Mouse (Mus musculus): ENCODE measurements around the gene Lrrc15. TPM values are rescaled to one million over a fixed set of nuclear protein-coding genes. Genes with fewer than 3 reads are reported as not detected.

Lrrc15 gene
- polyA plus RNA-seq, 1 experiment: 0.11 TPM

GRCm38 (mm10) chr16:30304236-30304635, 21.2 kb upstream of the Lrrc15 start:
- H3K9me3 ChIP-seq: no peaks in the 10 kb centered on the region
- peaks cover 18% of the 10 kb centered on the region for H3K27me3 ChIP-seq (replicated peaks)
- TF ChIP-seq FLI1 (IDR thresholded peaks at IDR 0.05; ENCODE audit: low read length): no peak
- no peak for TF ChIP-seq GATA1 (IDR thresholded peaks at IDR 0.05; ENCODE audit: borderline replicate concordance, low read length)
- peaks cover 57% of the 10 kb centered on the region for H3K36me3 ChIP-seq (replicated peaks; ENCODE audit: low read length)
- peak overlapping the region; percentile 38 for H3K4me3 ChIP-seq (replicated peaks)
- peaks cover 75% of the 10 kb centered on the region for H3K4me1 ChIP-seq

GRCm38 (mm10) chr16:30303411-30303810, 20.4 kb upstream of the Lrrc15 start:
- H3K4me3 ChIP-seq (replicated peaks): no peak overlapping the region
- peaks cover 49% of the 10 kb centered on the region for H3K36me3 ChIP-seq (replicated peaks; ENCODE audit: low read length)
- peaks cover 21% of the 10 kb centered on the region for H3K27me3 ChIP-seq (replicated peaks)
- TF ChIP-seq GATA1 (IDR thresholded peaks at IDR 0.05; ENCODE audit: borderline replicate concordance, low read length) (no peak), FLI1 (IDR thresholded peaks at IDR 0.05; ENCODE audit: low read length) (no peak)
- H3K9me3 ChIP-seq: no peaks in the 10 kb centered on the region
- H3K4me1 ChIP-seq: peaks cover 68% of the 10 kb centered on the region

GRCm38 (mm10) chr16:30302686-30303085, 19.6 kb upstream of the Lrrc15 start:
- Histone ChIP-seq H3K4me3 (replicated peaks) (peak overlapping the region; percentile 50), H3K27me3 (replicated peaks) (peaks cover 26% of the 10 kb centered on the region), H3K36me3 (replicated peaks; ENCODE audit: low read length) (peaks cover 41% of the 10 kb centered on the region), H3K4me1 (peaks cover 61% of the 10 kb centered on the region), H3K9me3 (no peaks in the 10 kb centered on the region)
- TF ChIP-seq GATA1 (IDR thresholded peaks at IDR 0.05; ENCODE audit: borderline replicate concordance, low read length) (no peak), FLI1 (IDR thresholded peaks at IDR 0.05; ENCODE audit: low read length) (no peak)

- Histone ChIP-seq H3K36me3 (replicated peaks; ENCODE audit: low read length) (peaks cover 17% of the 10 kb centered on the region), H3K9me3 (no peaks in the 10 kb centered on the region), H3K4me3 (replicated peaks) (no peak overlapping the region), H3K27me3 (replicated peaks) (peaks cover 48% of the 10 kb centered on the region), H3K4me1 (peaks cover 55% of the 10 kb centered on the region)
- TF ChIP-seq GATA1 (IDR thresholded peaks at IDR 0.05; ENCODE audit: borderline replicate concordance, low read length) (no peak), FLI1 (IDR thresholded peaks at IDR 0.05; ENCODE audit: low read length) (no peak)
These were observed 16.7 kb upstream of the Lrrc15 start for GRCm38 (mm10) chr16:30299711-30300277.

- Histone ChIP-seq H3K4me3 (replicated peaks) (no peak overlapping the region), H3K36me3 (replicated peaks; ENCODE audit: low read length) (no peaks in the 10 kb centered on the region), H3K4me1 (peaks cover 34% of the 10 kb centered on the region), H3K9me3 (no peaks in the 10 kb centered on the region), H3K27me3 (replicated peaks) (peaks cover 58% of the 10 kb centered on the region)
- TF ChIP-seq GATA1 (IDR thresholded peaks at IDR 0.05; ENCODE audit: borderline replicate concordance, low read length): no peak
- no peak for TF ChIP-seq FLI1 (IDR thresholded peaks at IDR 0.05; ENCODE audit: low read length)
These were observed 14.4 kb upstream of the Lrrc15 start for GRCm38 (mm10) chr16:30297450-30297849.

- Histone ChIP-seq H3K4me3 (replicated peaks) (no peak overlapping the region), H3K36me3 (replicated peaks; ENCODE audit: low read length) (no peaks in the 10 kb centered on the region), H3K27me3 (replicated peaks) (peaks cover 60% of the 10 kb centered on the region), H3K9me3 (no peaks in the 10 kb centered on the region), H3K4me1 (peaks cover 34% of the 10 kb centered on the region)
- TF ChIP-seq FLI1 (IDR thresholded peaks at IDR 0.05; ENCODE audit: low read length): no peak
- no peak for TF ChIP-seq GATA1 (IDR thresholded peaks at IDR 0.05; ENCODE audit: borderline replicate concordance, low read length)
These were observed 13.7 kb upstream of the Lrrc15 start for GRCm38 (mm10) chr16:30296601-30297275.

GRCm38 (mm10) chr16:30295106-30295505, 12.1 kb upstream of the Lrrc15 start:
- Histone ChIP-seq H3K36me3 (replicated peaks; ENCODE audit: low read length) (no peaks in the 10 kb centered on the region), H3K4me3 (replicated peaks) (no peak overlapping the region), H3K27me3 (replicated peaks) (peaks cover 59% of the 10 kb centered on the region), H3K9me3 (0 out of 2 replicates have a peak, but pooled peaks cover 3% of the 10 kb centered on the region), H3K4me1 (peaks cover 29% of the 10 kb centered on the region)
- TF ChIP-seq GATA1 (IDR thresholded peaks at IDR 0.05; ENCODE audit: borderline replicate concordance, low read length) (no peak), FLI1 (IDR thresholded peaks at IDR 0.05; ENCODE audit: low read length) (no peak)

- Histone ChIP-seq H3K4me3 (replicated peaks) (peak overlapping the region; percentile 1), H3K9me3 (0 out of 2 replicates have a peak, but pooled peaks cover 3% of the 10 kb centered on the region), H3K36me3 (replicated peaks; ENCODE audit: low read length) (no peaks in the 10 kb centered on the region), H3K27me3 (replicated peaks) (peaks cover 63% of the 10 kb centered on the region), H3K4me1 (peaks cover 30% of the 10 kb centered on the region)
- no peak for TF ChIP-seq GATA1 (IDR thresholded peaks at IDR 0.05; ENCODE audit: borderline replicate concordance, low read length)
- no peak for TF ChIP-seq FLI1 (IDR thresholded peaks at IDR 0.05; ENCODE audit: low read length)
These were observed 7.4 kb upstream of the Lrrc15 start for GRCm38 (mm10) chr16:30290436-30290835.

- Histone ChIP-seq H3K4me3 (replicated peaks) (no peak overlapping the region), H3K4me1 (peaks cover 57% of the 10 kb centered on the region), H3K36me3 (replicated peaks; ENCODE audit: low read length) (no peaks in the 10 kb centered on the region), H3K9me3 (0 out of 2 replicates have a peak, but pooled peaks cover 3% of the 10 kb centered on the region), H3K27me3 (replicated peaks) (peaks cover 86% of the 10 kb centered on the region)
- TF ChIP-seq GATA1 (IDR thresholded peaks at IDR 0.05; ENCODE audit: borderline replicate concordance, low read length) (no peak), FLI1 (IDR thresholded peaks at IDR 0.05; ENCODE audit: low read length) (no peak)
These were observed 2.6 kb upstream of the Lrrc15 start for GRCm38 (mm10) chr16:30285701-30286100.

- Histone ChIP-seq H3K4me1 (peaks cover 68% of the 10 kb centered on the region), H3K9me3 (no peaks in the 10 kb centered on the region), H3K27me3 (replicated peaks) (peaks cover 87% of the 10 kb centered on the region), H3K36me3 (replicated peaks; ENCODE audit: low read length) (no peaks in the 10 kb centered on the region), H3K4me3 (replicated peaks) (peak overlapping the region; percentile 87)
- no peak for TF ChIP-seq GATA1 (IDR thresholded peaks at IDR 0.05; ENCODE audit: borderline replicate concordance, low read length)
- no peak for TF ChIP-seq FLI1 (IDR thresholded peaks at IDR 0.05; ENCODE audit: low read length)
These were observed 784 bp upstream of the Lrrc15 start for GRCm38 (mm10) chr16:30283743-30284337.

Measured in megakaryocyte, embryonic 14.5 days (primary cell).